Mouse (Mus musculus): ENCODE measurements around the gene Fam219a.
A peak's percentile ranks its signal among the peaks of the same experiment; 100 is the strongest.

Fam219a gene

GRCm38 (mm10) chr4:41569411-41569885, at the start of gene Fam219a, which contains the start of gene Dnaic1:
Gene Fam219a, minus strand, starts transcription at chr4:41569538.
Gene Dnaic1, plus strand, starts transcription at chr4:41569775.
- peak; percentile 89 for DNase-seq (ENCODE audit: low spot score)

GRCm38 (mm10) chr4:41615661-41616599, 46.6 kb upstream of the Fam219a start:
- DNase-seq (ENCODE audit: low spot score): no peak

GRCm38 (mm10) chr4:41614156-41614555, 44.8 kb upstream of the Fam219a start:
- DNase-seq (ENCODE audit: low spot score): peak; percentile 52

GRCm38 (mm10) chr4:41612166-41612565, 42.8 kb upstream of the Fam219a start:
- DNase-seq (ENCODE audit: low spot score): no peak

- DNase-seq (ENCODE audit: low spot score): no peak
Measured at GRCm38 (mm10) chr4:41610594-41610980, 41.2 kb upstream of the Fam219a start.

- DNase-seq (ENCODE audit: low spot score): no peak
Measured at GRCm38 (mm10) chr4:41609681-41610593, 40.6 kb upstream of the Fam219a start.

DNA sequence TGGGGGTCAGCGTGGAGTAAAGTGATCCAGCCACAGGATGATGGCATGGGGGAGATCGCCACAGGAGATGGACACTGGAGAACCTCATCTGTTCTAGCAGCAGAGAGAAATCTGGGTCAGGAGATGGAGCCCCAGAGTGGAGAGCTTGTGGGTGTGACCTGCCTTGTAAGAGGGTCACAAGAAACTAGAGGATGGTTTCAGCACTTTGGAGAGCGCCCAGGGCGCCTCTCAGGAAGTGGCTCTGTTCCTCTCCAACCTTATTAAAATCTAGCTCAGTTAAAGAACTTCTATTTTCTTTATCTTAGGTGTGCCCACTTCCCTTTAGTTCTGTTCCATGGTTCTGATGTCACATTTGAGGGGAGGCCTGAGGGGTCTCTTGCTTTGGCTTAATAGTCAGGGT, 37.4 kb upstream of the Fam219a start:
- DNase-seq (ENCODE audit: low spot score): no peak

- DNase-seq (ENCODE audit: low spot score): no peak
Measured at GRCm38 (mm10) chr4:41604476-41605396, 35.4 kb upstream of the Fam219a start.

DNA sequence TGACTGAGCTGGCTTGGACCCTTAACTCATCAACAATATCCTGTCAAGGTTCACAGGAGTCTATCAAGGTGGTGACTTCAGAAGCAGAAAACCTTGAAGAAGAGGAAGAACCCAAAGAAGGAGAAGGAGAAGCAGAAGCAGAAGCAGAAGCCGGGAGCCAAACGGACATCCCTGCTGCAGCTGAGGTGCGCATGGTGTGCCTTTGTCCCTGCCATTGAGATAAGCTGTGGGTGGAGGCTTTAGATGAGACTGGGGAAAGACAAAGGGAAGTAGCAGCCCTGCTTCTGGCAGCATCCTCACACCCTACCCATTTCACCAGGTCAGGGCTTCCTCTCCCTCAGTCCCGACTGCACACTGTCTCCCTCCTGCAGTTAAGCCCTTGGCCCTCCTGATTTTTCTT, 33.5 kb upstream of the Fam219a start:
- DNase-seq (ENCODE audit: low spot score): no peak

DNA sequence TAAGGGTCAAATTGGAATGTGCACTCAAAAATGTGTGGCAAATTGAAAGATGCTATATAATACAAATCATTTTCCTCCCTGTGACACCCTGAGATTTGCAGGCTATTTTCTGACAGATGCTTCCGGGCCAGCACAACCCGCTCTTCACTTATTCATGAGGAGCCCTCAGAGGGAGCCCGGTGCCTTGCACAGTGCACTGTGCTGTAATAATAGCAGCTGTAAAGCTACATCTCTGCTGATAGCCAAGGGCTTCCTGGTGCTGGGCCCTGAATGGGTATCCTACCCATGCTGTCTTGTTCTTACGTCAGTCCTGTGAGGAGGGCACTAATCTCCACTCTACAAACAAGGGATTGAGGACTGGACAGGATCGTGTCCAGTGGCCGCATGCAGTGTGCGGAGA, 14.0 kb upstream of the Fam219a start:
- no peak for DNase-seq (ENCODE audit: low spot score)

GRCm38 (mm10) chr4:41575914-41576313, 6.6 kb upstream of the Fam219a start:
- DNase-seq (ENCODE audit: low spot score): no peak

- DNase-seq (ENCODE audit: low spot score): no peak
Measured at GRCm38 (mm10) chr4:41573492-41573891, 4.2 kb upstream of the Fam219a start.

- no peak for DNase-seq (ENCODE audit: low spot score)
Measured at GRCm38 (mm10) chr4:41571490-41571889, 2.2 kb upstream of the Fam219a start.

- no peak for DNase-seq (ENCODE audit: low spot score)
Measured at GRCm38 (mm10) chr4:41568682-41569410, 492 bp downstream of the Fam219a start.

DNA sequence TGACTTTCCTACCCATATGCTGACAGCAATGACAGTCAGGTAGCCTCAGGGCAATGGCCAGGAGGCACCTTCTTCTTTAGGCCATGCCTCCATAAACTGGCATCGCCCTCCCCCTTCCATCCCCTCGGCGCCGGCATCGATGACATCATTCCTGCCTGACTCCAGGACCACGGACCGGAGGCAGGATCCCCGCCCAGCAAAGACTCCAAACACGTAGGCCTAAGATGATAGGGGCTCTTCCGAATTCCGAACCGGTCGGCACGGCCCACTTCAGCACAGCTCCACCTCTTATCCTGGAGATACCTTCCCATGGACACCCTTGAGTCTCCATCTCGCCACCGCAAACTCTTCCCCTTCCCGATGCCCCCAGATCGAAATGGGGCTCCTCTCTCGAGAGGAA, 1.1 kb downstream of the Fam219a start:
- no peak for DNase-seq (ENCODE audit: low spot score)

- no peak for DNase-seq (ENCODE audit: low spot score)
Measured at GRCm38 (mm10) chr4:41566123-41566522, 3.2 kb downstream of the Fam219a start.

DNA sequence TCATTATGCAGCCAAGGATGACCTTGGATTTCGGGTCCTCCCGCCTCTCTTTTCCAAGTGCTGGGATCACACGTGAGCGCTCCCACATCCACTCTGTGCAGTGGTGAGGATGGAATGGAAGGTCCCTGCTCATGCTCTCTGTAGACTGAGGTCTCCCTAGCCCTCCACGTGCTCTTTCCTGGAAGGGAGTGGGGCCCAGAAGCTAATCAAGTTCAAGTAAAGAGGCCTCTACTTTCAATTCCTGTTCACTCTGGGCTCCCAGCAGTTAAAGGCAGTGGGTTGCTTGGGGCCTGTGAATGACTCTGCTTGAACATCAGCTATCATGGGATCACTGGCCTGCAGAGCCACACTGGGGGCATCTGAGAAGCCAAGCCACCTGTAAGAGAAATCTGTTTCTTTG, 6.0 kb downstream of the Fam219a start:
- no peak for DNase-seq (ENCODE audit: low spot score)

GRCm38 (mm10) chr4:41557092-41557491, 12.2 kb downstream of the Fam219a start:
- DNase-seq (ENCODE audit: low spot score): no peak

- DNase-seq (ENCODE audit: low spot score): no peak
Measured at GRCm38 (mm10) chr4:41556311-41556953, 12.9 kb downstream of the Fam219a start.

DNA sequence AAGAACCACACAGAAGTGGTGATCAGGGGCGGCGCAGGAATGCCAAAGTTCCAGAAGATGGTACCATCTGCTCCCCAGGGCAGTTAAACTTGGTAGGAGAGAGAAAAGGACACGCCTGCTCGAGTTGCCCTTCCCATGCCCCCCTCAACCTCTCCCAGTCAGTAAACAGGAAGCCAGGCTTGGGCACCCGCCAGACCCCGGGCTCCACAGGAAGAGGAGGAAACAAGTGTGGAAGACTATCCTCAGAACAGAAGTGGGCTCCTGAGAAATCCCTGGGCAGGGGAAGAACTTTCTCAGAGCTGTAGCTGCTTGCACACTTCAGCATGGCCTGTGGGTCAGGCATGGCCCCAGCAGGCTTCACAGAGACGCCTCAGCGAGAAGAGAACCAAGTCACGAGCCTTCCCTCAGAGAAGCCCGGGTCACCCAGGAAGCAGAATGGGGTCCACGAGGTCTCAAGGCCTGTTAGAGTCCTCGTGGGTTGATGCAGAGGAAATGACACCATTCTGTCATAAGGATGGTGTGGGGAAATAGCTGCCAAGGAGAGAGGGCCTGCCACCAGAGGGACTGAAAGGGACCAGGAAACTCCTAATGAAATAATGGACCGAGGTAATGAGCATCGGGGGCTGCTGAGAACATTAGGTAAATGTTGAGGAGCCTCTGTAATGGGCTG, 14.2 kb downstream of the Fam219a start:
- no peak for DNase-seq (ENCODE audit: low spot score)

Data from urinary bladder, postnatal 10 days (tissue).